Mouse (Mus musculus): ENCODE results near the gene Zfp503. TPM values are rescaled to one million over a fixed set of nuclear protein-coding genes. Genes with fewer than 3 reads are reported as not detected.
A peak's percentile ranks its signal among the peaks of the same experiment; 100 is the strongest.

The Zfp503 gene
- 1 to 10 TPM; 2.2 to 4.0 TPM for total RNA-seq (2021)

DNA sequence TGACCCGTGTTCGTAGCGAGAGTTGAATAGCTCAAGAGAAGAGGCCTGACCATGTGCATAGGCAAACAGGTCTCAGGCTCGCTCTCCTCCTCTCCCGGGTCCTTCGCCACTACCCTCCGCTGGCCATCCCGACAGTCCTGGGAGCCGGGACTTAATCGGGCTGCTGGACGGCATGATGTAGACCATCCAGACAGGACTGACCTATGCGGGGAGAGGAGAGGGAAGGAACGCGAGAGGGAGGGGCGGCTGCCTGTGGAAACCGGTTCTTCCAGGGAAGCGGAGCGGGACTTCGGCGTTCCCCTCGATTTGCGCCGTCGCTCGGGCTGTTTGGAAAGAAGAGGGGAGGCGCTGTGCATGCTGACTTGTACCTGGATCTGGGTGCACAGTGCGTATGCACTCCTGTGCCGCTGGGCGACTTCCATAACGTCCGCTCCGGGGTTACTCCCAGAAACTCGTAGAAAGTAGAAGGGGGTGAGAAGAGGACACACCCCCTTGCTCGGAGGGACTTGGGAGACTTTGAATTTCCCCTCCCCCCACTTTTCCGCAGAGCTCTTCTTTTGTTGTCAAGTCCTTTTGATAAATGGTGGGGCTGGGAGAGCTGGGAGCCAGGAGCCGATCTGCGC is at the start of gene Zfp503:
Gene Zfp503 (minus strand): TSS at position 311 of the 623 bp plus-strand sequence.
- no peak for DNase-seq (ENCODE audit: low spot score in 2 of 2)
- intact Hi-C loops (cut with DNase I) = loop anchor here (5.0 to 10.0 kb wide), 2 partner anchors 453 to 1415 kb away; no protein-coding TSS in a partner anchor

DNA sequence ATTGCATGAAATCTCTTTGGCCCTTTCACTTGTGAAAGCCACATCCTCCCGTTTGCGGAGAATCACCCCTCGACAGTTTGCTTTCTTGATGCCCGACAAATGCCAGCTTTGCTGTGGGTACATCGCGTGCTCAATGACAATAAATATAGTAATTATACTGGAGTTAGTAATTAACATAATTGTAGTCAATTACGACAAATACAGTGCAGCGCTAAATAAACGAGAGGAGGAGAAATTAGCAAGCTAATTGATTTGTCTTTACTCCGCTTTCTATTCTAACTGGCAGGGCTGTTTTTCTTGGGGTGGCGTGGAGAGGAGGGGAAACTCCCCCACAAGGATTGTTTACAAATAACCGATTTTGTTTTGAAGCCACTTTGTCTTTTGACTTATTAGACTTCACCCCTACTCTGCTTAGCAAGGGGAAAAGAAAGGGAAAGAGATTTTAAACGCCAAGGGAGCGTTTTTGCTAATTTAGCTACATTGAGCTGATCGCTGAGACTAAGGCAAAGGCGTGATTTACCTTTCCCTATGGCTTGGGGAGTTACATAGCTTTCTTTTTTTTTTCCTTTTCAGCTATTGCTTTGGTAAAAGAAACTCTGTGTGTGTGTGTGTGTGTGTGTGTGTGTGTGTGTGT is 48.2 kb upstream of the Zfp503 start:
- no peak for DNase-seq (ENCODE audit: low spot score in 2 of 2)
- intact Hi-C loops (cut with DNase I) = no loop called here

DNA sequence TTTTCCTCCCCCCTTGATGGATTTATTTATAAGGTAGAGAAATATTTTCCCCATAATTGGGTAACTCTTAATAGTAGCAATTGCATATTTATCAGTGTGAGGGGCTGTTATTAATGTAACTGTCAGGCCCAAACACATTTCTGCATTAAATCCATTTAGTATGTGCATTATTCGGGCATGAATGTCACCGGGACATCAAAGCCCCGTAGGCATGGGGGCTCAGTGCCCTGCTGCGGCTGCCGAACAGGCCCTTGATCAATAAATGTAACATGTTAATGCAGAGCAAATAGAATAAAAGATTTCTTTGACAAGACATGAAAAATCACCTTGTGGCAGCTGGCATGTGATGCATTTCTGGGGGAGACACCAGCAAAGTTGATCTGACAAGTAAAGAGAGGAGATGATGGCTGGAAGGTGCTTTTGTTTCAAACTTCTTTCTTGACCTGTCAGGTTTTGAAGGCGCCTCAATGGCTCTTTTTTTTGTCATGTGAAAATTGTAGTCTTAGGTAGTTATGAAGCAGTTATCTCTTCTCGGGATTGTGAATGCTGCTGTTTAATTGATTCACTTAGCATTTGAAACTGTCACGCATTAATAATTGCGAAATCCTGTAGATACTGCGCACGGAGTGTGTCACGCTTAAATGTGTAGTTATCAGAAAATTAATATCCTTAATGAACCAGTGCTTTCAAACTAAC is 47.5 kb upstream of the Zfp503 start:
- DNase-seq (ENCODE audit: low spot score in 2 of 2) = no peak
- intact Hi-C loops (cut with DNase I) = no loop called here

DNA sequence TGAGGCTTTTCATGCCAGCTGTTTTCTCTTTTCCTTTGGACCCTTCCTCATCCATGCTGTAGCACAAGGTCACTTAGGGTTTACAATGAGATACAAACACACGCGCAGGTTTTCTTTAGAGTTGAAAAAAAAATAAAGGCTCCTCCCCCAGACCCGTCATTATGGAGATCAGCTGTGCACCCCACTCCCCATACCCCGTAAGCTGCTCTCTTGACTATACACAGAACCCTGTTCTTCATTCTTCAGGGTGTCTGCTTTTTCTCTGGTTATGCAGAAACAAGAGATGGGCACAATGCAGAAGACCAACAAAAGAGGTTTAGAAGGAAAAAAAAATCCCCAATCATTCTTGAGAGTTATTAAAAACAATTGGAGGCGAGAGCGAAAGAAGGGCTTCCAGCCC is 46.9 kb upstream of the Zfp503 start:
- no peak for DNase-seq (ENCODE audit: low spot score in 2 of 2)
- intact Hi-C loops (cut with DNase I) = no loop called here

DNA sequence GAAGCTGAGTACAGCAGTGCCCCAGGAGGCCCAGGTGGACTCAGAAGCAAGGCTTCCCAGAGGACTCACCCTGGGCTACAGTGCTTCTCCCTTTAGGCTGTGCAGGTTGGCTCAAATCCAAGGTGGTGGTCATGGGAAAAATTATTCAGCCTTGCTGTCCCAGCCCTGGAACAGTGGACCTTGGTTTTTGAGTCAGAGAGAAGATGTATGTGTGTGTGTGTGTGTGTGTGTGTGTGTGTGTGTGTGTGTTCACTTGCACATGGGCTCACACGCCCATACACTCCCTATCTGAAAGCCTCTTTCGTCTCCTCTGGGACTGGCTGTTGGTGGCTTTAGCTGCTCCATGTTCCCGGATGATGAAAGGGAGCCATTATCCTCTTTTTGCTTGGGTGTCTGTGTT is 46.5 kb upstream of the Zfp503 start:
- DNase-seq (ENCODE audit: low spot score in 2 of 2) = no peak
- intact Hi-C loops (cut with DNase I) = no loop called here

DNA sequence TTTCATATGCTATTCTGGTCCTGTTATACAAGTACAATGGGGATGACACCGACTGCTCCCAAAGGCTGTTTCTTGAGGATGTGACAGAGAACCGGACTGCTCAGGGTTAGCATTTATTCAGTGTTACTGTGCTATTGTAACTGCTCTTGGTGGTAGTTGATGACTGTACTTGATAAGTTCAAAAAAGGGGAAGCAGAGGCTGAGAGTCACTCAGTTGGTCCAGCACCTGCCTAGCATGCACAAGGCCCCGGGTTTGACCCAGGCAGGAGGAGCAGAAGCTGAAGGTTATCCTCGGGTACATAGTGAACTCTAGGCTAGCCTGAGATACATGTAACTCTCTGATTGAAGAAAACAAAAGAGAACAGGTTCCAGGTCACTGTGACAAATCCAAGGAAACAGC is 34.1 kb upstream of the Zfp503 start:
- intact Hi-C loops (cut with DNase I) = no loop called here
- DNase-seq (ENCODE audit: low spot score in 2 of 2) = no peak

DNA sequence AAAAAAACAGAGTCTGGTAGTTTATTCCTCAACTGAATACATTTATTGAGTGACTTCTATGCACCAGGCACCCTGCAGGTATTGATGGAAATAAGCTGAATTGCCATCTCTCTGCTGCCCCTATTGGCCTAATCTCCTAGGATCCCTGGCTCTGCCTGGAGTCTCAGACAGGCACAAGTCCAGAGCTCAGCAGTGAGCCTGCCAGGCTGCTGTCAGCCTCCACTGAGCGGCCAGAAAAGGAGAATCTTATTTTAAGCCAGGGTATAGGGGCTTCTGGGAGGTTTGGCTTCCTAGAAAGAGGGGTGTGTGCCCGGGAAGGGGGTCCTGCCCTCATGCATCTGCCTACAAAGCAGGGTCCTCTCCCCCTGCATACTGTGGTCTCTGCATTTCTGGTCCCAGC is 31.5 kb upstream of the Zfp503 start:
- no peak for DNase-seq (ENCODE audit: low spot score in 2 of 2)
- intact Hi-C loops (cut with DNase I) = no loop called here

DNA sequence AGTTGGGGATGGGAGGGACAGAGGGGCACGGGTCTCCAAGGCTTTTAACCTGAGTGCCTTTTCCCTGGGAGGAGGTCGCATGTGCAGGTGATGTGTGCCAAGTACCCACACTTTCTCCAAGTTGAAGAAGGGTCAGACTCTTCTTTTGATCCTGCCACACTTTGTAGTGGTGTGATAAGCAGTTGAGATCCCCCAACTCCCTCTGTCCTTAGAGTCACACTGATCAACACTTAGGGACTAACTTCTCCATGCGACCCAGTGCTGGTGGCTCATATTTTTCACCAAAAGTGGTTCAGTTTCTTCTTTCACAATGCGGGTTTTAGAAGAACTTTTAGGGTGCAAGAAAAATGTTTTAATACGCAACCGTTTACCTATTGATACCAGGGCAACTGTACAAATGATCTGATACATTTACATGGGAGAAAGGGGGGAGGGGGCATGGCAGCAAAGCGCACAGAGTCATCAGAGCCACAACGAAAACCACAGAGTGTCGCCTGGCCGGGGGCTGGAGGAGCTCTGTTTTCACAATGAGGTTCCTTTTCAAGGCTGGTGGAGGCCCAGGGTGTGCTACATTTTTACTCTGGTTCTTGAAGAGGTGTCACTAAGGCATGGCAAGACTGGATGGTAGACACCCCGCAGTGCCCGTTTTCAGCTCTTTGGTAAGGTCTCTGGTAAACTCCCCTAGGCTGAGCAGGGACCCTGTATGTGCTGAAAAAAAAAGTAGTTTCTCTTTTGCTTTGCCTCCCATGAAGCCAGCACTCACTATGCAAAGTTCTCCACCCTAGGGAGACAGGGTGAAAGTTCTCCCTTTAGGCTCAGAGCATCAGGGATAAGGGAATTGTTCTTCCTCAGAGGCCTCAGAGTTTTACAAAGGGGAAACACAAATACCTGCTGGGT is 30.8 kb upstream of the Zfp503 start:
- intact Hi-C loops (cut with DNase I) = no loop called here
- no peak for DNase-seq (ENCODE audit: low spot score in 2 of 2)

DNA sequence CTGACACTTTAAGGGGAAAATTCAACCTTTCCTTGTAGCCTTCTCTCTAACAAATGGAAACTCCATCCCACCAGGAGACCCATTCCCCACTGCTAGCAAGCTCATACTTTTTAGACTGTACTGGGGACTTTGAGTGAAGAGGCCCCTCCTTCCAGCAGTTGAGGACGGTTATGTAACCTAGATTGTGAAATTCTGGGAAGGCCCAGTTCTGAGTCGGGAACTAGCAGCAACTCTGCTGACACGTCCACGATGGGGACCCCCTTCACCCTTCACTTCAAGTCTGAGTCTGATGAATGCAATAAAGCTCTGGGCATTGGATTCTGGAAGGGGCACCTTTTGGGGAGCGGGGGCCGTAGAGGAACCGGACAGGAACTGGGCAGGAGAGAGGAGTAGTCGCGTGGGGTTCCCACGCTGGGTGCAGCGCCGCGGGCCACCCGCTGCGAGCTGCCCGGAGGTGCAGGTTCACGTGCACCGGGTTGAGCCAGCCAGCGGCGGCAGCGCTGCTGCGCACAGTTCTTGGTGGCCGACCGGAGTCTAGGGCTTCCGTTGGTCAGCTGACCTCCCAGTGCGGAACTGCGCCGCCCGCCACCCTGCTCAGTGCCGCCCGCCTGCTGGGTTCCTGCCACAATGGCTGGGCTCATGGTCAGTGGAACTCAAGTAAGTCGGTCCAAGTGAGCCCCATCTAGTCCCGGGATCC is 30.0 kb upstream of the Zfp503 start, which contains the start of gene Lrmda:
Gene Lrmda (plus strand): TSS at position 461 of the 697 bp plus-strand sequence.
- DNase-seq (ENCODE audit: low spot score in 2 of 2) = peak; percentile 41 to 49
- intact Hi-C loops (cut with DNase I) = no loop called here

DNA sequence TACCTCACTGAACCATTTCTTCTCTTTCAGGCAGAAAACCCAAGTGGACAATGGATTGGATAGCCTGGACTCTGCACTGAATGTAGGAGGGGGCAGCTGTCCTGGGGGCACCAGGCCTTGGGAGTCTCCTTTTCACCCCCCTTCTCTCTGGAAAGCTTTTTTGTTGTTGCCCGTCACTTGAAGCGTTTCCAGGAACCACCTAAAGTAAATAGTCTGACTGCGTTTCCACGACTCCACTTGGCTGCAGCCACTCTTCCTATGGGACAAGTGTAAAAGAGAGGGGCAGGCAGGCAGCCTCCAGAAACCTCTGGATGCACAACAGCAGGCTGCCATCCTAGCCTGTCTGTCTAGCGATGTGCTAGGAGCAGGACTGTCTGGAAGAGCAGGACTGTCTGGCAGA is 27.6 kb upstream of the Zfp503 start:
- no peak for DNase-seq (ENCODE audit: low spot score in 2 of 2)

DNA sequence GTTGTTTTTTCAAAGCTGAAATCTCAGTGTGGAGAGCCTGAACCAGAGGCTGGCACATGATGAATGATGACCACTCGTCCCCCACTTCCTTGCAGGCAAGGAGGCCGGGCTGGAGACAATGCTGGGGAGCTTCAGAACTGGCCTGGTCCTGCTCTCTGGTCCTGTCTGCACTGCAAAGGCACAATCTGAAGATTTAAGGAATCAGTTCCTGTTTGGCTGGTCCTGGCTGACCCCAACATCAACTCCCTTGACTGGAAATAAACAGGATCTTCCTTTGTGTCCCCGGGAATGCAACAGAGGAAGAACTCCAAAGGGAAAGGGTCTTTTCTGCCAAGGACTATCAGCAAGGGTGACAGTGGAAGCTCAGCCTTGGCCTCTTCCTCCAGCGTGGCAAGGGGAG is 25.4 kb upstream of the Zfp503 start:
- DNase-seq (ENCODE audit: low spot score in 2 of 2) = no peak
- intact Hi-C loops (cut with DNase I) = no loop called here

More for the DNA sequence above, 27.6 kb upstream of the Zfp503 start:
- intact Hi-C loops (cut with DNase I) = no loop called here

DNA sequence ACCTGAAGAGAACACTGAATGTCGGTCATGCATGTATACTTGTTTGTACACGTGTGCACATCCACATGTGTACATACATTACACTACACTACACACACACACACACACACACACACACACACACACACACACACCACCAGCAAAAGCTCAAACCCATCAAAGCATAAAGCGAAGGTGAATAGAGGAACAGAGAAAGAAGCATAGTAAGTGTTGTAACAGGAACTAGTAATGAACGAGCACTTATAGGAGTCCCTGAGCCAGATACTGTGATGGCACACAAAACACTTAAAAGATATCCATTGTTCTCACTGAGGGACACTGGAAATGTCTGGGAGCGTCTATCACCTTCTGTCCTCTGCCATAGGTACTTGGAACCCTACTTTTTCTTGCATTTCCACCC is 24.9 kb upstream of the Zfp503 start:
- no peak for DNase-seq (ENCODE audit: low spot score in 2 of 2)
- intact Hi-C loops (cut with DNase I) = no loop called here

DNA sequence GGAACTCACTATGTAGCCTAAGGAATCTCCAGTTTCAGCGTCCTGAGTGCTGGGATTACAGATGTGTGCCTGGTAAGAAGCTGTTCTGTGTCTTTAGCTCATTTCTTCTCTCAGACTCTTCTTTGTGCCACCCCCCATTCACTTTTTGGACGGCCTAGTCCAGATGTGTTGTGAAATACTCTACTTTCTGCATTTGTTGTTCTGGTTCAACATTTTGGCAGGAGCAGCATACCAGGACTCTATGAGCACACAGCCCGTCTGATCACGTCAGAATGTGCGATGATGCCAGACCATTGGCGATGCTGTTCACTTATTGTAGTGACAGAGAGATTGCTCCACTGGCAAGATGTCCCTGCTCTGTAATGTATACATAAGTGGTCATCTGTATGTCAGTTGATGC is 17.6 kb upstream of the Zfp503 start:
- intact Hi-C loops (cut with DNase I) = no loop called here
- no peak for DNase-seq (ENCODE audit: low spot score in 2 of 2)

DNA sequence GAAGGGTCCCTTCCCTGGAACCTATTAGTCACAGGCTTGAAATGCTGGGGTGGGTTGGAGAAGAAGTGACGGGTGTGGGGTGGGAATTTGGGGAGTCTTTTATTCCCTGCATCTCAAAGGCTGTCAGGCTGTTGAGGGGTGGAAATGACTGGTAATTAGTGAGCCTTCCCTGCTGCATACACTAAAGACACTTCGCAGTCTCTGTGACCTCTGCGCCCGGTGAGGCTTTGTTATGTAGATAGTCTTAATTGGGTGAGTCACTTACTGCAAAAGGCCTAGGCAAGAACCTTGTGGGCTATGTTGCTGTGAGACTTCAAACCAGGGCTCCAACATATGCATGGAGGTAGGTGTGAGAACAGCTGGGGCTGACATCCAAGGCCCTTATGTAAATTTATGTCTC is 15.5 kb upstream of the Zfp503 start:
- intact Hi-C loops (cut with DNase I) = no loop called here
- no peak for DNase-seq (ENCODE audit: low spot score in 2 of 2)

DNA sequence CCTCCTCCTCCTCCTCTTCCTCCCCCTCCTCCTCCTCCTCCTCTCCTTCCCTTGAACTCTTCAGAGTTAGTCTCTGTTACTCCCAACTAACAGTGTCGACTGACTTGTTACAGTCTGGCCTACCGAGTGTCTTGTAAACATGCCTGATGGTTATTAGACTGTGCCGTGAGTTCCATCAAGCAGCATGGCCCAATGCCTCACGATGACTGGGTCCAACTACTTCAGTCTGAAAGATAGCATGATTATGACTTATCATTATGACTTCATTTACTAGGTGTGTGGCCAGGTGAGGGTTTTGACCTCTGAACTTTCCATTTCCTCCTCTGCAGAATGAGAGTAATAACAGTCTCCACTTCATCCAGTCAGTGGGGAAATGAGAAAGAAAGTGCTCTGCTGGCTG is 14.2 kb upstream of the Zfp503 start:
- intact Hi-C loops (cut with DNase I) = no loop called here
- no peak for DNase-seq (ENCODE audit: low spot score in 2 of 2)

DNA sequence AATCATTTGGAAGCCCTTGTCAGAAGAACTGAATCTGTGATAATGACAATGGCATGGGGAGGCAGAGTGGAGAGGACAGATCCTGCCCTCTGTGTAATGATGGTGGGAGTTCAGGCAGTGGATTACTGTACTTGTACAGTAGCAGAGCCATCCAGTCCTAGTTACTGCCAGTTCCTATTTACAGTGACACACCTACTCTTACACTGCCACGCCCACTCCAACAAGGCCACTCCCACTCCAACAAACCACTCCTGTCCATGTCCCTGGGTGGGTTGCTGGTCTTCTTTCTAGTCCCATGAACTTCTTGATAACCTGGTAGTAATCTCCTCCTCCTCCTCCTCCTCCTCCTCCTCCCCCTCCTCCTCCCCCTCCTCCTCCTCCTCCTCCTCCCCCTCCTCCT is 13.8 kb upstream of the Zfp503 start:
- intact Hi-C loops (cut with DNase I) = no loop called here
- no peak for DNase-seq (ENCODE audit: low spot score in 2 of 2)

DNA sequence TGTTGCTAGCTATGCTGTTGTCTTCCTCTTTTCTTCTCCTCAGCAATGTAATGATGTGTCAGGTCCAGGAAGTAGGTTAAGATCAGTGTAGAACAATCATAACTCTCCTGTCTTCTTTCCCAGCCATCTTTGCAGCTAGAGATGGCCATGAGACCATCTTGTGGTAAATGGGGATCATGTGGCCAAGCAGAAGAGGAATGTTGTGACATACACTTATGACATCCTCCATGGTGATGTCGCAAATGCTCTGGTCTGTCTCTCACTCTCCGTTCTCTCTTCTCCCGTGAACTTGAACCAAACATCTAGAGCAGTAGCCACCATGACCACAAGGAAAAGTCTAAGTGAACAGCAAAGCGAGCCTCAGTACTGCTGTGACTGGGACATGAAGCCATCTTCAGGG is 10.2 kb upstream of the Zfp503 start:
- DNase-seq (ENCODE audit: low spot score in 2 of 2) = no peak
- intact Hi-C loops (cut with DNase I) = no loop called here

DNA sequence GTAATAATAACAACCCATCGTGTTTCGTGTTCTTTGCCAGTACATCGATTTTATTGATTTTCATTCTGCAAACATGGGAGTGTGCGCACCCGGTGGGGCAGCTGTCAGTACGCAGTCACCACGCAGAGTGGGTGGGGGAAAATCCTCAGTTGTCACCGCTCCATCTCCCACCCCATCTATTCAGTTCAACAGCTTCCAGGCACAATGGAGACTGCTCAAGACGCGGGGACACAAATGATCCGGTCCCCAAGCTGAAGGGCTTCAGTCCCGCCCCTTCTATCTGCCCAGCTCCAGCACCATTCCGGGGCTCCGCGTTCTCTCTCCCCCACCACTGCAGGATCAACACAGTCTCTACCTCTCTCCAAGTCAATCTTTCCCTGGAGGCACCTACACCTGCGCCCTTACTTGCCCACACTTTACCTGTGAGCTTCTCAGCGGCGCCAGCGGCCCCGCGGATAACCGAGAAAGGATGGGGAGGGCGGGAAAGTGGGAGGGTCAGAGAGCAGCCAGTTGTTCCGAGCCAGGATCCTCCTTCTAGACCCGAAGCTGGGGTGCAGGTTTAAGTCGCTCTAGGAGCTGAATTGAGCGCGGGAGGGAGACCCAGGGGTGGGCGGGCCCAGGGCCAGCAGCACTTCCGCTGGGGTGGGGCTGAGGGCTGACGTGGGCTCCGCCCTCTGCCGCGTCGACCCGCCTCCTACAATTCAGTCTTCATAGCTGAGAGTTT is 5.8 kb upstream of the Zfp503 start:
- DNase-seq (ENCODE audit: low spot score in 2 of 2) = no peak

More for the DNA sequence above, 5.8 kb upstream of the Zfp503 start:
- intact Hi-C loops (cut with DNase I) = no loop called here
